Mouse (Mus musculus) kidney, adult 2 months (tissue): ENCODE measurements around the gene Olfml1. TPM values are rescaled to one million over a fixed set of nuclear protein-coding genes. Genes with fewer than 3 reads are reported as not detected.

Source experiments
- DNase-seq: peaks from one replicate; pipeline ENCODE4 v3.0.0; 2021
- H3K27ac ChIP-seq: fragments of 200-500 bp; 2 replicates; pipeline ENCODE4 v1.5.1; 2012; ENCODE audit warnings: low read depth, low read length, control low read depth, inconsistent platforms; ENCODE audit not compliant: insufficient read depth
- H3K27me3 ChIP-seq: fragments of 200-500 bp; replicated peaks from 2 replicates; pipeline ENCODE4 v1.6.1; 2012; ENCODE audit warnings: mild to moderate bottlenecking, moderate library complexity, low read length, inconsistent platforms; ENCODE audit not compliant: control insufficient read depth, insufficient read depth
- H3K36me3 ChIP-seq: fragments of 200-500 bp; 2 replicates; pipeline ENCODE4 v1.6.1; 2012; ENCODE audit warnings: mild to moderate bottlenecking, moderate library complexity, low read length, inconsistent platforms; ENCODE audit not compliant: control insufficient read depth, insufficient read depth
- H3K4me1 ChIP-seq: fragments of 200-500 bp; 2 replicates; pipeline ENCODE4 v1.6.1; 2011; ENCODE audit warnings: low read length; ENCODE audit not compliant: control insufficient read depth, insufficient read depth
- H3K4me3 ChIP-seq: fragments of 200-500 bp; 2 replicates; pipeline ENCODE4 v1.5.1; 2011; ENCODE audit warnings: mild to moderate bottlenecking, low read depth, low read length, control low read depth; ENCODE audit not compliant: insufficient read depth
- CTCF ChIP-seq: fragments of 200-500 bp; conservative IDR thresholded peaks from 2 replicates; pipeline ENCODE4 v1.5.1; 2011; ENCODE audit warnings: low read depth, mild to moderate bottlenecking, control low read depth, low read length, moderate library complexity, mixed read lengths; ENCODE audit not compliant: insufficient read depth, insufficient read length
- POLR2A ChIP-seq: fragments of 200-500 bp; IDR thresholded peaks from one replicate; pipeline ENCODE4 v1.6.1; 2011; ENCODE audit warnings: low read depth, low read length, control low read depth
- WGBS: fragments of 180-500 bp; shearing (Covaris S2); methylation state at CpG from one replicate; pipeline ENCODE4 v1.1.7; 2018; 5-methylcytosine and 5-hydroxymethylcytosine counted together
- polyA plus RNA-seq: library from polyadenylated mRNA; depleted of rRNA; stranded (reverse); fragments of >200 nt; gene quantifications from 2 replicates; pipeline ENCODE4 v1.2.3, GENCODE M21; 2012

The Olfml1 gene
- polyA plus RNA-seq, 1 experiment, result 13.2 TPM

GRCm38 (mm10) chr7:107536516-107536915 lies 30.7 kb upstream of the Olfml1 start:
- Histone ChIP-seq H3K4me1 (no peaks in the 10 kb centered on the region), H3K27me3 (no peaks in the 10 kb centered on the region), H3K27ac (no peak overlapping the region), H3K36me3 (no peaks in the 10 kb centered on the region), H3K4me3 (no peak overlapping the region)
- WGBS, result 78% methylated on average over 6 of the region's 6 CpGs
- TF ChIP-seq POLR2A (no peak), CTCF (no peak)
- DNase-seq, result no peak

DNA sequence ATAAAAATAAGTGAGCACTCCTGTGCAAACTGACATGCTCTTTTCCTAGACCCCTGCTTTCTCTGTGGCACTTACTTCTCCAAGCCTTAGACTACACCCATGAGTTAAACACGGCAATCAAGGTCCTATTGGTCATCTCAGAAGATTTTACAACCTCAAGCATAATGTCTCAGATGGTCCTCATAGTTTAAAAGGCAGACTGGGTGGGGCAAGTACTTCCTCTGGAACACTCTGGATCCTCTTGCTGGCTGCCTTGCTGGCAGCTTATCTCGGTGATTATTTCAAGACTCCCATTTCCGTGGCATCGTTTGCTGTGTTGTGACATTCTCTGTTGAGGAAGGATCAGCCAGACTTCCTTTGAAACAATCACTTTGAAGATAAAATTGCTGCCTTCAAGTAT lies 27.2 kb upstream of the Olfml1 start:
- 32% methylated on average over 4 of the region's 4 CpGs for WGBS
- H3K36me3 ChIP-seq, result no peaks in the 10 kb centered on the region
- no peak for DNase-seq
- no peaks in the 10 kb centered on the region for H3K4me1 ChIP-seq
- no peak overlapping the region for H3K4me3 ChIP-seq
- no peak for TF ChIP-seq CTCF
- TF ChIP-seq POLR2A, result no peak
- H3K27ac ChIP-seq, result no peak overlapping the region
- H3K27me3 ChIP-seq, result no peaks in the 10 kb centered on the region

- 50% methylated on average over 1 of the region's 1 CpGs for WGBS
Measured at GRCm38 (mm10) chr7:107545011-107545410, 22.2 kb upstream of the Olfml1 start.

DNA sequence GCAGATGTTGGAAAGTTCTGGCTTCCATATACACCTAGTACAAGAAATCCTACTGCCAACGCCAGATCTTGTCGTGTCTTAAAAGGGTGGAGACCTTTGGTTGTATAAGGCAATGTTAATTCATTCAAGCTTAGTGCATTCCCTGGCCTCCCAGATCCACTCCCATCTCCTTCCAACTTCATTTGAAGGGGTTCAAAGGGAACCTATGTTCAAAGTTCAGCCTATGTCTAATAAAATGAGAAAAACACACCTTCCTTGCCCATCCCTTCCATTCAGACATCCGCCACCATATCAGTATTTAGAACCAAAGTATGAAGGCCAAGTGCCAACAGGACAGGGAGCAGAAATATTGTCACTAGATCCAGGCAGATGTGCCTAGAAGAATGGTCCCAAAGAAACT lies 19.4 kb upstream of the Olfml1 start:
- H3K4me1 ChIP-seq, result no peaks in the 10 kb centered on the region
- no peak overlapping the region for H3K27ac ChIP-seq
- H3K27me3 ChIP-seq, result no peaks in the 10 kb centered on the region
- H3K4me3 ChIP-seq, result no peak overlapping the region
- H3K36me3 ChIP-seq, result no peaks in the 10 kb centered on the region
- 90% methylated on average over 3 of the region's 3 CpGs for WGBS
- no peak for TF ChIP-seq POLR2A
- no peak for TF ChIP-seq CTCF
- no peak for DNase-seq

More at GRCm38 (mm10) chr7:107545011-107545410, 22.2 kb upstream of the Olfml1 start:
- Histone ChIP-seq H3K27me3 (no peaks in the 10 kb centered on the region), H3K4me1 (no peaks in the 10 kb centered on the region), H3K4me3 (no peak overlapping the region), H3K36me3 (no peaks in the 10 kb centered on the region), H3K27ac (no peak overlapping the region)
- TF ChIP-seq CTCF (no peak), POLR2A (no peak)
- DNase-seq, result no peak

GRCm38 (mm10) chr7:107553461-107553860 lies 13.8 kb upstream of the Olfml1 start:
- Histone ChIP-seq H3K36me3 (no peaks in the 10 kb centered on the region), H3K27ac (no peak overlapping the region), H3K4me3 (no peak overlapping the region), H3K4me1 (no peaks in the 10 kb centered on the region), H3K27me3 (no peaks in the 10 kb centered on the region)
- DNase-seq, result no peak
- WGBS, result 60% methylated on average over 1 of the region's 1 CpGs
- TF ChIP-seq CTCF, result no peak

- WGBS, result 88% methylated on average over 3 of the region's 3 CpGs
- H3K27ac ChIP-seq, result no peak overlapping the region
- H3K27me3 ChIP-seq, result no peaks in the 10 kb centered on the region
- H3K36me3 ChIP-seq, result no peaks in the 10 kb centered on the region
- H3K4me3 ChIP-seq, result no peak overlapping the region
- H3K4me1 ChIP-seq, result no peaks in the 10 kb centered on the region
- TF ChIP-seq POLR2A, result no peak
- TF ChIP-seq CTCF, result no peak
- peak; percentile 19 for DNase-seq
Measured at GRCm38 (mm10) chr7:107555906-107556305, 11.3 kb upstream of the Olfml1 start.

GRCm38 (mm10) chr7:107560675-107561074 lies 6.6 kb upstream of the Olfml1 start:
- Histone ChIP-seq H3K27me3 (no peaks in the 10 kb centered on the region), H3K36me3 (no peaks in the 10 kb centered on the region), H3K4me3 (no peak overlapping the region), H3K27ac (no peak overlapping the region), H3K4me1 (no peaks in the 10 kb centered on the region)
- WGBS, result 56% methylated on average over 2 of the region's 2 CpGs
- TF ChIP-seq POLR2A (no peak), CTCF (no peak)
- DNase-seq, result no peak

DNA sequence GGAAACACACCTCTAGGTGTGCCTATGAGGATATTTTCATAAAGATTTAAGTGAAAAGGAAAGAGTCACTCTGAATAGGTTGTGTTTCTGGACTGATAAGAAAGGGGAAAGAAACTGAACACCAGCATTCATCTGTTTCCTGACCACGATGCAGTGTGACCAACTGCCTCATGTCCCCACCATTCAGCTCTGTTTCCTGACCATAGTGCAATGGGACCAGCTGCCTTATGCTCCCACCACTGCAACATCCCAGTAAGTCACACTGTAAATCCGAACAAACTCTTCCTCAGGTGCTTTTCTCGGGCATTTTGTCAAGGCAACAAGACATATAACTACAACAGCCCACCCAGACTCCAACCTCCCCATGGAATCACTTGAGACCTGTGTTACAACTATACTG lies 5.7 kb upstream of the Olfml1 start:
- no peak for DNase-seq
- Histone ChIP-seq H3K36me3 (no peaks in the 10 kb centered on the region), H3K27ac (no peak overlapping the region), H3K4me3 (no peak overlapping the region), H3K27me3 (no peaks in the 10 kb centered on the region), H3K4me1 (no peaks in the 10 kb centered on the region)
- WGBS, result 68% methylated on average over 3 of the region's 3 CpGs
- TF ChIP-seq POLR2A, result no peak
- no peak for TF ChIP-seq CTCF
